Mouse (Mus musculus) cerebellum, adult 8-10 months (tissue): ENCODE measurements around the gene Ppp1r26.
"Not testable (repeated sequence)": the region's sequence is repeated elsewhere in the genome, so short reads cannot be mapped to it uniquely, and the experiment has no call there.

Experiments
- DNase-seq: peaks from one replicate; pipeline ENCODE4 v3.0.0; 2022

Gene Ppp1r26

DNA sequence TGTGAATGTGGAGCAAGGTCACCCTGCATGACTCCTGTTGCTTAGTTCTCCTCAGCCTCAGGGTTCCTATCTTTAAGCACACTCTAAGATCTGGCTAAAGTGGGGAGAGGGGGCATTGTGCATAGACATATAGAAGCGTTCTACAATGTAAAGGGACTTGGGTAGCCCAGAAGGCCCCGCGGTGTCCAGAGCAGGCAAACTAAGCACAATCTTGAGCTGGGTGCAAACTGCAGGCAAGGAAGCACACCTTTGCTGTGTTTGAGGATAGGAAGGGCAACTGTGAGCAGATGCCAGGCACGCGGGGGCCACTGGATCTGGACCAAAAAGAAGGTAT lies 452 bp upstream of the Ppp1r26 start:
- DNase-seq, result peak; percentile 20

DNA sequence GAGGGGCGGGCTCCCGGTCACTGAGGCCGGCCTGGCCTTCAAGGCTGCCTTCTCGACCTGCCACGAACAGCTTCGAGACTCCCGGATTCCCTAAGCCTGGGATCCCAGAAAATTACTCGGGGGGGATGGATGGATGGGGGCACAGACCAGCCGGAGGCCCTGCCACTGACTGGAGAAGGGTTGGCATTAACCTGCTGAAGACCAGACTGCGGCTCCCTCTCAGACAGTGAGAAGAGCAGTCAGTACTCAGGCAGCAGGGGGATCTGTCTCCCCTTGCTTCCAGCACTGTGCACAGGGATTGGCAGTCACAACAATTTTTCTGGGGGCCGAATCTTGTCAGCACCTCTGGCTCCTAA lies 693 bp downstream of the Ppp1r26 start:
- DNase-seq, result no peak

DNA sequence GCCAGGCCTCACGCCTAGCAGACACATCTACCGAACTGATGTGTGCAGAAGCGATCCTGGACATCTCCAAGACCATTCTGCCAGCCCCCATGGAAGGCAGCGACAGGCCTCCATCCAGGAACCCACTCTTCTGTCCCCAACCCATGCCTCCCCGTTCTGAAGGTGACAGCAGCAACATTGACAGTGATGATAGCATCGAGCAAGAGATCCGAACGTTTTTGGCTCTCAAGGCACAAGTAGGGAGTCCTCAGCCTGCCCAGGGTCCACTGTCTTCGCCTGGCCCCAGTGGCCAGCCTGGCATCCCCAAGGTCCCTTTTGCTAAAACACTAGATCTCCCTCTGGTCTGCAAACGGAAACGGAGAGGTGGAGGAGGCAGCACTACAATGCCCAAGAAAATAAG lies 5.1 kb downstream of the Ppp1r26 start:
- no peak for DNase-seq

DNA sequence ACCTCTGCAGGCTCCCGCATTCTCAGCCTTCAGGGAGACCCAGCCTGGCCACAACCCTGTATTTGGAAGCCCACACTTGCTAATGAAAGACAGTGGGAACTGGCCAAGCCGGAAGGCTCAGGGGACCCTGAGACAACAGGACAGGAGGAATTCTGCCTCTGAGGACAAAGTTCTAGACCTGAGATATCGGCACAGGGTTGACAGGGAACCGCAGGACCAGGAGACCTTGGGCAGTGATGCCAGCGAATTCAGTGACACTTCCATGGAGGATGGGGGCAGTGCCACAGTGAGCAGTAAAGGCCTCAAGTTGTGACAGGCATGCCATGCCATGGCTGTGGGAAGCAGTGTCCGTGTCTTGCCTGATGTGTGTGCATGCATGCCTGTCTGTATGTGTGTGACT lies 6.9 kb downstream of the Ppp1r26 start:
- DNase-seq, result no peak

DNA sequence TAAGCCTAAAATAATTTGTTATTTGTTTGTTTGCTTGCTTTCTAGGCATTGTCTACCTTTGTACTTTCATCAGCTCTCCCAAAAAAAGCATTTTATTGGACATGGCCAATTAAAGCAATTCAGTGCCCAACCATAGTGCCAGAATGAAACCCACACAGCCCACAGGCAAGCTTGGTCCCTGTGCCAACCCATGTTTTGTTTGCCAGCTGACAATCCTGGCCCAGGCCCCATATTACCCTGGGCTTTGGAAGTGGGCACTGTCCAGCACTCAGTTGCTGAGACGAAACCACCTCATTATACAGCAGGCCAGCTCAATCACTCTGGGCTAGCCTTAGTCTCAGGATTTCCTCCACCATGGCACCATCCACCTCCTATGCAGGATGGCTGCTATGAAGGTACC lies 10.0 kb downstream of the Ppp1r26 start:
- DNase-seq, result no peak

DNA sequence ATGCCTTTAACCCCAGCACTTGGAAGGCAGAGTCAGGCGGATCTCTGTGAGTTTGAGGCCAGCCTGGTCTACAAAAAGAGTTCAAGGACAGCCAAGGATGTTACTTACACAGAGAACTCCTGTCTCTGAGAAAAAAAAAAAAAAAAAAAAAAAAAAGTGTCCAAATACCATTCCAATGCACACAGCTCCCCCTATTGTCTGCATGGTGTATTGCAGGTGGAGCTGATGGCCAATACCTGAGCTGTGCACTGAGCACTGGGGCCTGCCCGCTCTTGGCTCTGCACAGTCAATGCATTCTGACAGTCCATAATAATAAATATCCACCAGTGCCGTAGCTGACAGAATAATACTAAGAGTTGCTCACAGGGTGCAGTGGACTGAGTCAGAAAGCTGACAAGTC lies 17.3 kb downstream of the Ppp1r26 start:
- peak; percentile 70 for DNase-seq

DNA sequence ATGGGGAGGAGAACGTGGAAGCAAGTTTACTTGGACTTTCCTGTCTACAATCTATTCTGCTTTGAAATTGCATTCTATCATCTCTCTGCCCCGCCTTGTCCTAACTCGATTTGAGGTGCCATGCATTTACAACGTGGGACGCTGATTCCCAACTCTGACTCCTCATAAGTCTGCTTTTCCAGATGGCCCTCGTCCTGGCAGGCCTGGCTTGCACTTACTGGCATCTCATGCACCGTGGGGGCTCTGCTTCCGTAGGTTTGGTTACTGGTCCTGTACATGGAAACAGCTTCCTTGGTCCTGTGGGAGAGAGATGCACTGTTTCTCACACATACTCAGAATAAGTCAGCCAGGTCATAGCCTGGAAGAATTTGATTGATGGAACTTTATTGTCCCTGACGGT lies 18.3 kb downstream of the Ppp1r26 start:
- DNase-seq, result no peak

DNA sequence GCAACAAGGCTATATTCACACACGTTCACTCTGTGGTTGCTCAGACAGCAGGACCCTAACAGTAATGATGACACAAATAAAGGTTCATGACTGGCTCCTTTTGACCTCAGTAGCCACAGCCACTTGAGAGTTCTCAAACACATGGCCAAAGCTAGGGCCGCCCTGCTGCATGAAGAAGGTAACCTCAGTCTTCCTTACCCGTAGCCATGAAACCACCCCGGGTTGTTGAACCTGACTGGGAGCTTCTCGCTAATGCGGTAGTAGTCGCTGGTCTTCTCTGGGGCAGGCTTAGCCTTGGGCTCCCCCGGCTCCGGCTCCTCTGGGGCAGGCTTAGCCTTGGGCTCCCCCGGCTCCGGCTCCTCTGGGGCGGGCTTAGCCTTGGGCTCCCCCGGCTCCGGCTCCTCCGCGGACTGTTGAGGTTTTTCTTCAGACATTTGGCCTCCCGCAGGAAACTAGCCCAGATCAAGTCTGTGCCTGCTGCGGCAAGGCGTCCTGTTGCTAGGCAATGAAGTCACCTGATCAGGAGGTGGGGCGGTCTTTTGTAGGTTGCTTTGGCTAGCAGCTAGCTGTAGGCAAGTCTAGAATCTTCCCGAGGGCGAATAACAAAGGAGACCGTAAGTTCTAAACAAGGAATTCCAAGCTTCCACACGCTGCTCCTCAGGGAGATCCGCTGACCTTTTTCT lies 19.4 kb downstream of the Ppp1r26 start, which contains the start of gene 1700007K13Rik:
1700007K13Rik (minus strand) TSS at position 497 of the 683 bp plus-strand sequence.
- peak; percentile 66 for DNase-seq

DNA sequence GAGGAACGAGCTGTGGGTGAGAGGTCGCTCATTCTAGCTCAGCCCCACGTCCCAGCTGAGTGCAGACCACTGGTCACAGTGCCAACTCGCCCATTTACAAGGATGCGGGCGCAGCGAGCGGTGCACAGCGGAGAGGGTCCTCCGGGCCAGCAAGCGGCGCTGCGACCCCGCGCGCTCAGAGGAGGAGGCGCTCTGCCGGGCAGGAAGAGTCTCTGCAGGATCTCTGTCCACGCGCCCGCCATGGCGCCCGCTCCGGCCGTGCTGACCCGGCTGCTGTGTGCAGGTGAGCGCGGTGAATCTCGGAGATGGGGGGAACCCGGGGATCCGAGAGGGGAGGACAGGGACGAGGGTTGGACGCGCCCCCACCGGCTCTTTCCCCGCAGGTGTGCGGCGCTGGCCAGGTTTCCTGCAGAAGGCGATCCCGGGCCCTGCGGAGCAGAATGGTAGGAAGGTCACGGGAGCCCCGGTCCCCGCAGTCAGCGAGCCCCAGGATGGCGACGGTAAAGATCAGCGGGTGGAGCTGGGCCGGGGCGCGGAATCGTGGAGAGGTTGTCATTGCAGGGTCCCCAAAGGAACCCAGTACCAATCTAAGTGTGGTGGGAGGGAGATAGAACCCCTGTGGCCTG lies 21.4 kb downstream of the Ppp1r26 start, which contains the start of gene Mrps2:
Mrps2 (plus strand) TSS at position 207 of the 626 bp plus-strand sequence.
- peak; percentile 85 for DNase-seq

DNA sequence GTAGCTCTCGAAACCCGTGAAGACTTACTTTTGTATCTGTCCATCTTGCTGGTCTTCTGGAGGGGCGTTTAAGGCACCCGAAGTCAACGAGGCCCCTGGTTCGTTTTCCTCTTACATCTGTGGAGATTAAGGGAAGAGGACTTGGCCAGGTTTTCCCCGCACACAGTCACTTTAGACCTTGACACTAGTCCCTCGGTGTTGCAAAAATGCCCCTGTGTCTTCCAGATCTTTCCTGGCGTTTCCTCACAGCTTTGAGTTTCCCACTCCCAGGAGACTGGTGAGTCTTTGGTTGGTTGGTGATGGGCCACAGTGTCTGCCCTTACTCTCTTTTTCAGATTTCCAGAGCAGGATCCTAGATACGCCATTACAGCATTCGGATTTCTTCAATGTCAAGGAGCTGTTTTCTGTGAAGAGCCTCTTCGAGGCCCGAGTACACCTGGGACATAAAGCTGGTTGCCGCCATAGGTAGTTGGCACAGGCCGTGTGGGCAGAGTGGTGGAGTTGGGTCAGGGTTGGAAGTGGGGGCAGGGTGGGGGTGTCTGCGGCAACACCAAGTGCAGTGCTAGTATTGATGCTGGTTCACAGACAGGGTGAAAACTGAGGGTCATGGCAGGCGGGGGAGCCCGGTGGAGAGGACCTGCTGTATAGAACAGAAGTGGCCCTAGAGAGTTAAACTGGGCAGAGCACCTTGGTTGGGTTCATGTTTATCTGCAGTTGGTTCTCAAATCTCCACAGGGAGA lies 22.1 kb downstream of the Ppp1r26 start:
- no peak for DNase-seq

DNA sequence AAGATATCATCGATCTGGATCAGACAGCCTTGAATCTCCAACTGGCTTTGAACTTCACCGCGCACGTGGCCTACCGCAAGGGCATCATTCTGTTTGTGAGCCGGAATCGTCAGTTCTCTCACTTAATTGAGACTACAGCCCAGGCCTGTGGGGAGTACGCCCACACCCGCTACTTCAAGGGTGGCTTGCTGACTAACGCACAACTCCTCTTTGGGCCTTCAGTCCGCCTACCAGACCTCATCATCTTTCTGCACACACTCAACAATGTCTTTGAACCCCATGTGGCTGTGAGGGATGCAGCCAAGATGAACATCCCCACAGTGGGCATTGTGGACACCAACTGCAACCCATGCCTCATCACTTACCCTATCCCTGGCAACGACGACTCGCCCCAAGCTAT lies 22.9 kb downstream of the Ppp1r26 start:
- no peak for DNase-seq

DNA sequence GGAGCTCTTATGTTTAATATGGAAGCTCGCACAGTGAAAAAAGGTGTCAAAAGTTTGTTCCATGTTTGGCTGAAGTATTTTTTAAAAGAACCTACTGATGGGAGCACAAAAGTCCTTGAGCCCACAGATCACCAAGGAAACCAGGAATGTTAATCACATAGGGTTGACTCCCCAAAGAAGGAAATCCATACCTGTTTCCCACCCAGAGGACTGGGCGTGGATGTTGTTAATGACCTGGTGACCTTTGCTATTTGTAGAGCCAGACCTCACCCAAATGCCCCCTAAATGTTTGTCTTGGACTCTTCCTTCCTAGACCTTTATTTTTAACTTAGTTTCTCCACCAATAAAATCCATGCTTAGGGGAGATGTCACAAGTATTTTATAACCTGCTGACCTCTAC lies 24.0 kb downstream of the Ppp1r26 start:
- no peak for DNase-seq

DNA sequence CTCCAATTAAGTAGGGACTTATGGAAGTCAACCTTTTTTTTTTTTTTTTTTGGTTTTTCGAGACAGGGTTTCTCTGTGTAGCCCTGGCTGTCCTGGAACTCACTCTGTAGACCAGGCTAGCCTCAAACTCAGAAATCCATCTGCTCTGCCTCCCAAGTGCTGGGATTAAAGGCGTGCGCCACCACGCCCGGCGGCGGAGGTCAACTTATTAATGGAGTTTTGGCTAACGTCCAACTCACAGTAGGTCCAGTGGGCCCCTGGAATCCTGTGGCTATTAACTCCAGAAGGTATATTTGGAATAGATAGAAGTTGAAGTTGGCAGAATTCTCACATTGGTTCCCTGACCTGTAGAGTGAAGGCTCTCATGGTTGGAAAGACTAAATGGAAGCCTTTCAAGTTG lies 25.4 kb downstream of the Ppp1r26 start:
- DNase-seq, result not testable (repeated sequence)

DNA sequence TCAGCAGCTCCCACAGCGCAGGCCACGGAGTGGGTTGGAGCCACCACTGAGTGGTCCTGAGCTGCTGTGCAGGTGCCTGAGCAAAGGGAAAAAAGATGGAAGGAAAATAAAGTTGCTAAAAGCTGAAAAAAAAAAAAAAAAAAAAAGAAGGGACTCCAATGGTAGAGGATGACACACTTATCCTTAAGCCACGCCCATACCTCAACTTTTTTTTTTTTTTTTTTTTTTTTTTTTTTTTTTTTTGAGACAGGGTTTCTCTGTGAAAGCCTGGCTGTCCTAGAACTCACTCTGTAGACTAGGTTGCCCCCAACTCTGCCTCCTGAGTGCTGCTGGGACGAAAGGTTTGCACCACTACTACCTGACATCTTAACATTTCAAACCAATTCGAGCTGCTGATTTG lies 31.4 kb downstream of the Ppp1r26 start:
- not testable (repeated sequence) for DNase-seq

DNA sequence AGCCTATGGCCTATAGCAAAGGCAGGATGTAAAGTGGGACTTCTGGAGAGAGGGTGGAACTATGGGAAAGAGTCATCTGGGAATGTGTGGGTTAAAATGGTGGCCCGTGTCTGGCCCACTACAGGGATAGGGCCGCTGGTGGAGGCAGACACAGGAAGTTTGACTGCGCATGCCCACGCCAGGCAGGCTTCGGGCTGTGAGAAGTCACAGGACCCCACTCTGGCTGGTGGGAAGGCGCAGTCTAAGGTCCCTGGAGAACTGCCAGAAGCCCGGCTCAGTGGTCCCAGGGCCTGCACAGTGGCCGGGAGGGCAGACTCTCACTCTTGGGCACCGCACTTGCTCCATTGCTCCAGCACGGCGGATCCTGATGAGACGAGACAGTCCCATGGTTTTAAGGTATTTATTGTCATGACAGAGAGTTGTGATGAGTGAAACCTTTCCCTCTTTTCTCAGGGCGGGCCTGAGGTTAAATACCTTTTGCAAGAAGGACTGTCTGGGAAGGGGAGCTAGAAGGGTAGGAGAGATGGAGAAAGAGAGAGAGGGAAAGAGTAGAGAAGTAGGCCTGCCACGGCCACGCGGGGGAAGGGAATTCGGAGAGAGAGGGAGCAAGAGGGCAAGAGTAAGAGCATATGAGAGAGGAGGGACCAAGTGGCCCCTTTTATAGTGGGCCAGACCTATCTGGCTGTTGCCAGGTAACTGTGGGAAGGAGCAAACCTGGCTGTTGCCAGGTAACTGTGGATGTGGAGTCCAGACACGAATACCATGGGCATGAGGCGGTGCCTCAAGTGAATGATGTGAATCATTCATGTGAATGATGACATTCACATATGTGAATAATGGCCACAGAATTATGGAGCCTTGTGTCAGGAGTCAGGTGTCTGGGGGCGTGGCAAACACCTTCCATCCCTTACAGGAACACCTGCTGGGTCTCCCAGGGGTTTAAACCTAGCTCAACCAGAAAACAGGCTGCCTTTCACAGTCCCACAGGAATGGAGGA lies 32.9 kb downstream of the Ppp1r26 start:
- no peak for DNase-seq

DNA sequence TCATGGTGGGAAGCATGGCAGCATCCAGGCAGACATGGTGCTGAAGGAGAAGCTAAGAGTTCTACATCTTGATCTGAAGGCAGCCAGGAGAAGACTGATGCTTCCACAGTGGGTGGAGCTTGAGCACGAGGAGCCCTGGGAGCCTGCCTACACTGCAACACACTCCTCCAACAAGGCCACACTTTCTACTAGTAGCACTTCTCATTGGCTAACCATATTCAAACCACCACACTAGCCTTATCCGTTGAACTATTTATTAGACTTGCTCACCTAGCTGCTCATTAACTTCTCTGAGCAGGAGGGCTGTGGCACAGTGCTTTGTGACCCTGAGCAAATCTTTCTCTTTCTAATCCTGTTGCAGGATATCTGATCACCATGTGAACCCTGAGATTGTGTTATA lies 37.3 kb downstream of the Ppp1r26 start:
- no peak for DNase-seq

DNA sequence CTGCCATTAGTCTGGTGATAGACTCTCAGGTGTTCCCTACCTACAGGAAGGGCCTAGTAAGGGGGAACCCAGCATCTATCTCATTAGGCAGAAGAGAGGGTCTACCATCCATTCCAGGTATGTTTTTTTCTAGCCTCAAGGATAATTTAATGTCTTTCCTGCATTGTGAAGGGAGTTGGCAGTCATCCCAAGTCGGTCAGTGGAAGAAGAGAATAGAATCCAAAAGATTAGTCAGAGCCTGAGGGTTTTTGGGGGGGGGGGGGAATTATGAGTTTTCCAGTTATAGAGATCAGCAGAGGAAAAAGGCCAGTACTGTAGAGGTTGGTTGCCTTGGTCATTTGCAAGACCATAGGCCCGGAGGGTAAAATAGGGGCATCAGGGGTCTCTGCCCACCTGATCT lies 47.9 kb downstream of the Ppp1r26 start:
- no peak for DNase-seq

DNA sequence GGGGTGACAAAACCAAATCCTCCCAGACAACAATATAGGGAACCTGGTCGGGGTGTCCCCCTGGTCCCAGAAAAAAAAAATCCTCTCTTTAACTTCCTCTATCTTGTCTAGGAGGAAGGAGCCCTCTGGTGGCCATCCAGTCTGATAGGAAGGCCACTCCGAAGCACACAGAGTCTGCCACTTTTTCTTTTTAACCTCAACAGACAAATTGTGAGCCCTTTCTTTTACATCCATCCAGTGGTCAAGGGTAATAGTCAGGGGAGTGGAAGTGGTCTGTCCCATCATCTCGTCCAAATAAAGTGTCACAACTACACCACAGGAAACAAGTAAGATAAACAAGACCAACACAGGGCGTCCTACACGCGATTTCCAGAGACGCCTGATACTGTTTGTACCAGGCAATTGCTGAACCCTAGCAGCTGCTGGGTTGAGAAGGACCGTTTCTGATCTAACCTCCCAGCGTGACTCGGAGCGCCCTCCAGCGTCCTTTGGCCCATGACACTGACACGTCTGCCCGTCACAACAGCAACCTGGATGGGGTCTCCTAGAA lies 48.7 kb downstream of the Ppp1r26 start:
- DNase-seq, result no peak

DNA sequence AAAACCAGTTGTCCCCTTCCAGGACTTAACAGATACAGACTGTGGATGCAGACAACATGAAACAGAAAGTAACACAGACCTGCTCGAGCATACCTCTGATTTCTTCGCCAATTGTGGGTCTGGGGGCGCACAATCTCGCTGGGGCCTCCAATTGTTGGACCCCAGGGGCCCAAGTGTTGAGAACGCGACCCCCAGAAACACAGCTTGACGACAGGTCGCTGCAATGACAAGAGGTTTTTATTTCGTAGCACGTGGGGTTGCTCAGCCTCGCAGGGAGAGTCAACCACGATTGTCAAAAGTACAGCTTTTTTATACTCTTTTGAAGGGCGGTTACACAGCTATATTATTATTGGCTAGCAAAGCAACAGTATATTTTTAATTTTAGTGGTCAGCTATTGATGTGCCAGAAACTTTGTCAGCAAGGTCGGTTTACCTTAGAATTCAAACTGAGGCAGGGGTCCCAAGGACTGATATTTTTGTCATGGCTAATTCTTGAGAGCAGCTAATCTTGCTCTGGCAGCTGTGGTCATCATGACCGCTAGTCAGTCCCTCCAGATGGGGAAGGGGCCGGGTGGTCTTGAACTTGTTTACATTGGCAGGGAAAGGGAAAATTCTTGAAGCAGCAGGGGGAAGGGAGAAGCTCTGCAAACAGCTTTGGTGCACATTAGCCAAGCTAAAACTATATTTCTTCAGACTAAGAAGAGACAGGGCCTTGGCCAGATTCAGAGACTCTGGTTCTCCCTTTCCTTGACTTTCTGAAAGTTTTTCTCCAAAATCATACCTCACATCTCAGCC lies 49.4 kb downstream of the Ppp1r26 start:
- no peak for DNase-seq

DNA sequence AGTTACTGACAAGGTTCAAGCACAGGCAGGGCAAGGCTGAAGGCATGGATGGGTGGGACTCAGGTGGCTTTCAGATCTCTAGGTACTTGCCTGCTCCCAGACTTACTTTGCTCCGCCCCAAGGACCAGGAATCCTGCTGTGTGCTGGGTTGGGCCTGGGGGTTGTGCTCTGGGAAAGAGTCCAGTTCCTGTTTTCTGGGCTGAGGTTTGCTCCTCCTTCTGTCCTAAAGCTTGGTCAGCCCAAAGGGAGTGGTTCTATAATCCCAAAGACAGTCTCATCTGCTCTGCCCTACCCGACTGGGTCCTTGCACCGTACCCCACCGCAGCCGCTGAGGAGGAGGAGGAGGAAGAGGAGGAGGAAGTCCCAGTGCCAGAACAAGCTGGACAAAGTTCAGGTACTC lies 50.1 kb downstream of the Ppp1r26 start, which contains the start of gene Gbgt1:
Gbgt1 (plus strand) TSS at position 221 of the 400 bp plus-strand sequence.
- no peak for DNase-seq

DNA sequence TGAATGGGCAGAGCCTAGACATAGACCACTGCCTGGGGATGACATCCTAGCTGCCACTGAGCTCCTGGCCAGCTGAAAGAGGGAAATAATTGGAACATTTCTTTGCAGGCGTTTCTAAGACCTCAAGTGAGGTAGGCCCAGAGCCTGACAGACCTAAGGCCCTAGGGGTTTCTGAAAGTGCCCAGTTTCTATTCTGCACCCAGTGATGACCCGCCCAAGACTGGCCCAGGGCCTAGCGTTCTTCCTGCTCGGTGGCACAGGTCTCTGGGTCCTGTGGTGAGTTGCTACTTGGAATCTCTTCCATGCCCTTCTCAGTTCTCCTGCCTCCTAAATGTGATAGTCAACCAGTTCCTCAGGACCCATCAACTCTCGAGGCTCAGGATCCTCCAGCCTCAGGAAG lies 51.0 kb downstream of the Ppp1r26 start:
- DNase-seq, result no peak

DNA sequence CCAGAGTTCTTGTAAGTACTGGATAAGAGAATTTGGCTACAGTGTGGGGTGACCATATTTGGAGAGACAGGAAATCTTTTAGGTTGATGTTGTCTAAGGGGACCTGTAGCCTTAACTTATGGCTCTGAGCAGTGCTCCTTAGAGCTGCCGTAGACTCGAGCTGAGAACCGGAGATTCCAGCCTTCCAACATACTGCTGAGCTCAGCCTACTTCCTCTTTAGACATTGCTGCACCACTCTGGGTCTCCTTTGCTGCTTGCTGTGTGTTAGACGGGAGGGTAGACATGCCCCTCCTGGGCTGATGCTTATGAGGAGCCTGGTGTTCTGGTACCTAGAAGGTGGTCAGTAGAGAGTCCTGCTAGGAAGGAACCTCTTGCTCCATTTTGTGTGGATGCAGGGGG lies 51.8 kb downstream of the Ppp1r26 start:
- no peak for DNase-seq
